Mouse (Mus musculus): ENCODE measurements around the gene Pno1.
A peak's percentile ranks its signal among the peaks of the same experiment; 100 is the strongest.

Pno1 gene

DNA sequence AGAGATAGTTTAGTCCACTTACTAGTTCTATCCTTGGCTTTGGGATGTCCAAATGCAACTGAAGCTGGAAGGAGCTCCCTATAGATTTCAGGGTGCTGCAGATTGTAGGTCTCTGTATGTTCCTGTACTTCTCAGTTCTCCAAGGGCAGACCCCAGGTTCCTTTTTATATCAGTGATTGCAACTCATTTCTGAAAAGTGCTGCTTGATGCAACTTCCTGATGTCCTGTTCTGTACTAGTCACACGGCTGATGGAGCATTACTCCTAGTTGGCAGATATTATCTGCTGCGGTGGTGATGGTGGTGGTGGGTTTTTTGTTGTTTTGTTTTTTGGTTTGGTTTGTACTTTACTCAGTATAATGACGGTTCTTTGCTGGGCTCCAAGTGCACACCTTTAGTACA lies 30.6 kb downstream of the Pno1 start:
- no peak for DNase-seq (ENCODE audit: low read depth, low spot score)

DNA sequence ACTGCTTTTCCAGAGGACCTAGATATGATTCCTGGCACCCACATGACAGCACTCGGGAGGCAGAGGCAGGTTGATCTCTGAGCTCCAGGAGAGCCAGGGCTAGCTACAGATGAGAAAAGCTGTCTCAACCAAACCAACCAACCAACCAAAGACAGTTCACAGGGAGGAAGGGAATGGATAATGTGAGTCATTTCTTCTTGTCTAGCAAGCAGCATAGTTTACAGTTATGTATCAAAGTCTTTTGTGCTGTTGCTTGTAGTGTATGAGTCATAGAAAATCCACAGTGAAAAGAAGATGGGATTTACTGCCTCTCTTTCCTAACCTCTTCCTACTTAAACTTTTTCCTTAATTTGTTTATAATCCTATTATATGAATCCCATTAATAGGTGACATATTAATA lies 34.7 kb downstream of the Pno1 start:
- no peak for DNase-seq (ENCODE audit: low read depth, low spot score)

DNA sequence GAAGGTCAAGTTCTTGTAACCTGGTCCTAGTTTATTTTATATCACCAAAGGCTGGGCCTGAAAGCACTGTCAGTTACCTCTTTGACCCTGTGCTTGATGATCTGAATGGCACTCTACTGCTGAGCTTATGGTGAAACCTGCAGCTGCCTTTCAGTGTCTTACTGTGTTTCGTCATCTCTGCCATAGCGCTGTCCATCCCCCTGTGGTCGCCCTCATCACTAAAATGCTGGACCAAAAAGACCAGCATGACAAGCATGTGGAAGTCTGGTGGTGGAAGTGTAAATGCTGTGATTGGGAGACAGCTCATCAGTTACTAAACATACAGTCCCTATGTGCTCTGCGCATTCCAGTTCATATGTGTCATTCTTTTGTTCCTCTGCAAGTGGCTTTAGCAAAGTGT lies 39.1 kb downstream of the Pno1 start:
- DNase-seq (ENCODE audit: low read depth, low spot score), result no peak

DNA sequence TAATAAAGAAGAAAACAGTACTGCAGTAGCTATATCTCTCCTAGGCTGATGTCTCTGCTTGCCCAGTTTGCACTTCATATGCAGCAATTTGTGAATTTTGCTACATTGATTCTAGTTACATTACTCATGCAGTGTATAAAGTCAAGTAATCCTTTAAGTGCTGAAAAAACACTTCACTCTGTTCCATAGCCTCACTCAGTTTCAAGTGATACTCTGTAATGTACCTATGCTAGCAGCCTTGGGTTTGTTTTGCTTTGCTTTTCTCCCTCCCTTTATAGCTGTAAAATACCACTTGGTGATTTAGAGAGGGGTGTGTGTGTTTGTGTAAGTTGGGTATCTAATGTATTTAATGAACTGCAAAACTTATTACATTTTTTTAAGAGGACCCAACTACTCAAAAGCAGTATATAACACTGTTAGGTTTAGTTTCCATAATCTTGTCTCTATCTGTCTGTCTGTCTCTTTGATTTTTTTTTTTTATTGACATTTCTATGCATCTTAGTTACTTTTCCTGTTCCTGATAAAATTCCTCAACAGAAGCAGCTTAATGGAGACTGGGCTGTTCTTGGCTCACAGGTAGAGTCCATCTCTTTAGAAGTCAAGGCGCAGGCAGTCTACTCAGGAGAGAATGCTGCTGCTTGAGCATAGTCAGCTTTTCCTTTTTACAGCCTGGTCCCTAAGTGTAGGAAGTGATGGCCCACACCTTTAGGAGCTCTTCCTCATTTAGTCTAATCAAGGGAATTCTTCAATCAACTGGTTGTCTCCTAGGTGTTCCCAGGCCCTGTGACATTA lies 40.2 kb downstream of the Pno1 start:
- DNase-seq (ENCODE audit: low read depth, low spot score), result no peak

DNA sequence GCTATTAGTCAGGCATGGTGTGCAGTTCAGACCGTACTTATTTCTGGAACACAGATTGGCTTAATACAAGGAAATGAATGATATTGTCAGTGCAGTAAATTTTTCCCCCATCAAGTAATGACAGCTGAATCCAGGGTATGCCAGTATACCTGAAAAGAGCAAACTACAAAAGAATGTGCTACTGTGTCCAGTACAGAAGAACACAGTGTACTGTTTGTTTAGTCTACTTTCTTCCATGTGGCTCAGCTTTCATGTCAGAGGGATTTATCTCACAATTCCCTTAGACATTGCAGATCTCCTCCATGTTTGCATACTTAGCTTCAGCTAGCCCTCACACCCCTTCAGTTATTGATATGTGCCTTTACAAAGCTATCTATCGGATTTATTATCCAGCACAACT lies 42.1 kb downstream of the Pno1 start:
- no peak for DNase-seq (ENCODE audit: low read depth, low spot score)

DNA sequence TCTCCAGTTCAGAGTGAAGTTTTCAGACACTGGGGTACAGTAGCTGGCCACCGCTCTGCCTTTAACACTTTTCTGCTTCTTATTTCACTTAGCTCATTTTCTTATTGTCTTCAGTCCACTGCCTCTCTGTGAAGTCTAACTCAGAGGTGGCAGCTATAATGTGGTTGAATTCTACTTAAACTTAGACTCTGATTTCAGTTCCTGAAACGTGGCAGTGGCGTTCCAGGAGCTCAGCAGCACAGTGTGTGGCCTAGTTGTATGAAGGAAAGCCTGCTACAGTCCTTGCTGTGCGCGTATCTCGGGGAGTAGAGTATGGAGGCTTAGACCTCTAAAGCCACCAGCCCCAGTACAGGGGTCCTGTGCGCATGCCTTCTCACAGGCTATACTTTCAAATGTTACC lies 44.7 kb downstream of the Pno1 start:
- DNase-seq (ENCODE audit: low read depth, low spot score), result no peak

DNA sequence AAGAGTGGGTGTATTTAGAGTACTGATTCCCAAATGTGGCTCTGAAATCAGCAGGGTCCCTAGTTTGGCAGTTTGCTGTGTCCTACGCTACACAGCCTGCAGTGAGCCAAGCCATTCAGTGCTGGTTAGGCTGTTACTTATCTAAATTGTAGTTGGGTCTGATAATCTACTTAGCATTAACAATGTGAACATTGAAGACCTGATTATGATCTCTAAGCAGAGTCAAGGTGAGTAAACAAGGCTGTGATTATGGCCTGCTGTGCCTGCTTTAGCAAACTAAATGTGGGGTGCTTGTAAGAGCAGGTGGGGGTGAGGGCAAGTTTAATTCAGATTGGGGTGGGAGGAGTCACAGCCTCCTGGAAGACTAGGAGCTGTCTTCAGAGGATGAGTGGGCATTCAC lies 47.4 kb downstream of the Pno1 start:
- no peak for DNase-seq (ENCODE audit: low read depth, low spot score)

DNA sequence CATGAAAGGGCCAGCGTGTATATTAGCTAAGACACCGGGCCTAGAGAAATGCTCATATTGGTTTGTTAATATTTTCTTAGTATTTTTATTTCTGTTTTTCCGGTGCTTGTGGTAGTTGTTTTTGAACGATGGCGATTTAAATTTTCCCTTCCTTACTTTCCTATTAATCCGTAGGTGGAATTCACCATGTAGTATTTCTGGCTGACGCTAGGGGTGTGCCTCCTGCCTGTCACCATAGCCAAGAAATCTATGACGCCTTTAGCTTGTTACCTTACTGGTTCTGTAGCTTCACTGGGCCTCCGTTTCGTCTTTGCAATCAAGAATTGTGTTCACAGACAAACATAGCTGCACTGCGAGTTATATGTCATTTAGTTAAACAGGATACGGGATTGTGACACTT lies 51.1 kb downstream of the Pno1 start:
- peak; percentile 61 for DNase-seq (ENCODE audit: low read depth, low spot score)

DNA sequence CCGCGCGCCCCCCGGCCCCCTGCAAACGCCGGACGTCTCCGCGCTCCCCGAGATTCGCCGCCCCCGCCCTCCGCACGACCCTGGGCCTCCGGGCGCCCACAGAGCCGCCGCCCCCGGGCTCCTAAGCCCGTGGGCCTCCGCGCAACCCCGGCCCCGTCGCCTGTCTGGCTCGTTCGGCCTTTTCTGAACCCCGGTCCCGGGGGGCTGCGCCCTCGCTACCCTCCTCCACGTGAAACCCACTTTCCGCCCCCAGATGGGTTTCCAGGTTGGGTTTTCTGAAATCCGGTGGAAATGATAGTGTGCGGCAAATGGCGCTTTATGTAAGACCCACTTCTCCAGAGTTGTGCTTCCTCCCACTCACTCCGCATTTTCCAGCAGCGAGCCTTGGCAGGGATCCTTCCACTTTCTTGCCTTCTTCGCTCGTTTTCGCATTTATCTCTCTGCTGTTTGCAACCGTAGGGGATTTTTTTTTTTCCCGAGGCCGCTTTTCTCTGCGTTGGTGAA lies 51.6 kb downstream of the Pno1 start:
- peak; percentile 16 for DNase-seq (ENCODE audit: low read depth, low spot score)

DNA sequence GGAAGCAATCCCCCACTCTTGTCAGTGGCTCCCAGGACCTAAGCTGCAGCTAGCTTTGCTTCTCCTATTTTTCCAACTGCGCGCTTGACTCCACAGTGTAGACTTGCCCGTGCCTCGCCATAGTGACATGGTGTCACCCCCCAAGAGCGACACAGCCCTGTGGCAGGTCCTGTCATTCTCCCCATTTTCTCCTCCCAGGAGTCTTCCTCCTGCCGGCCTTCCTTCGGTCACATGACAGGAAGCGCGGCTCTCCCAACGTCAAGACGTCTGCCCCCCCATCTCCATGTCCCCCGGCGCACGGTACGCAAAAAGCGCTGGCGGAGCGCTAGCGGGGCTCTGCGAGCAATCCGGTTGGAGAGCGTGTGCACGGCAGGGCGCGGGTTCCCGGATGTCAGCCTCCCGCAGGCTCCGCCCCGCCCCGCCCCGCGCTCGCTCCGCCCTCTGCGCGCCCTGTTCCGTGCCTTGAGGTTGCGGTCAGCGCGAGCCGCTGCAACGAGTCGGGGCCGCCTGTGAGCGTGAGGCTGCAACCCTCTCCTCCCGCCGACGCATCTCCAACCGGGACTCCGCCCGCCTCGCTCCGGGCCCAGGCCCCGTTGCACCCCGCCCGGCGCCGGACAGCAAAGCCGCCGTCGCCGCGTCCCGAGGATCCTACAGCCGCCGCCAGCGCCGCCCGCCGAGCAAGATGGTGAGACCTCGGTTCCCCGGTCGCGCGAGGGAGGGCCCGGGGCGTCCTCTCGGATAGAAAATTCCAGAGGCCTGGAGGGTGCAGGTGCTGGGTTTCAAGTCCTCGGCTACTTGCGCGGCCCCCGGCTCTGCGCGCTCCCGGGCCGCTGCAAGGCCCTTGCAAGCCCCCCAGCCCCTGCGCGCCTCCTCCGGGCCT lies 52.3 kb downstream of the Pno1 start, which contains the start of gene Ppp3r1:
Ppp3r1 (plus strand) TSS at position 406 of the 880 bp plus-strand sequence.
- peak; percentile 97 for DNase-seq (ENCODE audit: low read depth, low spot score)
